Mouse (Mus musculus): Measurements from ENCODE around the gene Gad2. TPM values are rescaled to one million over a fixed set of nuclear protein-coding genes. Genes with fewer than 3 reads are reported as not detected.

Gad2 gene
- polyA plus RNA-seq, 1 experiment from 2014 or later: not detected

DNA sequence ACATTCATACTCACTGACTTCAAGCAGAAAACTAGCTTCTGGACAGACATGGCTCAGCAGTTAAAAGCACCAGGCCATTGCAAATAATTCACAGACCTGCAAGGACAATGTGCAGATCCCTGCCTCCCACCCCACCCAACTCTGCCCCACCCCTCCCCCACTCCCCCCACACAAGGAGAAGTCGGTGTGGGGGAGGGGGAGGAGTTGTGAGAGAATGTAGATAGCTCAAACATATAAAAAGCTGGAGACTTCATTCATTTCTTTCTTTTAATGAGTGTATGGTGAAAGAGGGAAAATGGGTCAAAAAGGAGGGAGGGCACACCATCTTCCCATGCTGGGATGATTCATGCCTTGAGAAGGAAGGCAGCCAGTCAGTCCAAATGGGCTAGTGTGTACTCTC, 117.4 kb downstream of the Gad2 start:
- H3K4me3 ChIP-seq (ENCODE audit: low read depth, low read length): no peak overlapping the region
- H3K27me3 ChIP-seq (ENCODE audit: control insufficient read depth, insufficient read depth, low read length): no peaks in the 10 kb centered on the region
- no peaks in the 10 kb centered on the region for H3K36me3 ChIP-seq (ENCODE audit: control insufficient read depth, insufficient read depth, low read length)
- H3K4me2 ChIP-seq (replicated peaks; ENCODE audit: low read depth, low read length): no peak overlapping the region
- no peaks in the 10 kb centered on the region; the same call in 1 of the 2 replicates for H3K9me3 ChIP-seq (ENCODE audit: control insufficient read depth, low read depth, low read length)
- H3K27ac ChIP-seq (ENCODE audit: low read length): no peak overlapping the region
- ATAC-seq (ENCODE audit: insufficient number of reproducible peaks, insufficient read depth, low FRiP score, low read depth): no peak
- WGBS: 67% methylated on average over 1 of the region's 1 CpGs
- H3K4me1 ChIP-seq (ENCODE audit: control insufficient read depth, insufficient read depth, low read length): no peaks in the 10 kb centered on the region
- no peak overlapping the region for H3K9ac ChIP-seq (replicated peaks; ENCODE audit: low read depth, low read length)

DNA sequence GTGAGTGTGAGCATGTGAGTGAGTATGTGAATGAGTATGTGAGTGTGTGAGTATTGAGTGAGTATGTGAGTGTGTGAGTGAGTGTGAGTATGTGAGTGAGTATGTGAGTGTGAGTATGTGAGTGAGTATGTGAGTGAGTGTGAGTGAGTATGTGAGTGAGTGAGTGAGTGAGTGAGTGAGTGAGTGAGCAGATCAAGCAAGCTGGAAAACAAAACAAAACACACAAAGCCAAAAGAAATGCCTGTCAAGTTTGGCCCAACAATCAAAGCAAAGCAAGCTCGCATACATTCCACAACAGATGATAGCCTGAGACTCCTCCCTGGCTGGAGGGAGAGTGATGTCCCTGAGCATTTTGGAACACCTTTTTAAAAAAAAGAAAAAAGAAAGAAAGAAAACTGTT, 118.4 kb downstream of the Gad2 start:
- Histone ChIP-seq H3K4me1 (ENCODE audit: control insufficient read depth, insufficient read depth, low read length) (no peaks in the 10 kb centered on the region), H3K9ac (replicated peaks; ENCODE audit: low read depth, low read length) (no peak overlapping the region), H3K36me3 (ENCODE audit: control insufficient read depth, insufficient read depth, low read length) (no peaks in the 10 kb centered on the region), H3K9me3 (ENCODE audit: control insufficient read depth, low read depth, low read length) (no peaks in the 10 kb centered on the region; the same call in 1 of the 2 replicates), H3K4me3 (ENCODE audit: low read depth, low read length) (no peak overlapping the region), H3K27me3 (ENCODE audit: control insufficient read depth, insufficient read depth, low read length) (no peaks in the 10 kb centered on the region), H3K27ac (ENCODE audit: low read length) (no peak overlapping the region), H3K4me2 (replicated peaks; ENCODE audit: low read depth, low read length) (no peak overlapping the region)
- 83% methylated on average over 1 of the region's 1 CpGs for WGBS
- no peak for ATAC-seq (ENCODE audit: insufficient number of reproducible peaks, insufficient read depth, low FRiP score, low read depth)

DNA sequence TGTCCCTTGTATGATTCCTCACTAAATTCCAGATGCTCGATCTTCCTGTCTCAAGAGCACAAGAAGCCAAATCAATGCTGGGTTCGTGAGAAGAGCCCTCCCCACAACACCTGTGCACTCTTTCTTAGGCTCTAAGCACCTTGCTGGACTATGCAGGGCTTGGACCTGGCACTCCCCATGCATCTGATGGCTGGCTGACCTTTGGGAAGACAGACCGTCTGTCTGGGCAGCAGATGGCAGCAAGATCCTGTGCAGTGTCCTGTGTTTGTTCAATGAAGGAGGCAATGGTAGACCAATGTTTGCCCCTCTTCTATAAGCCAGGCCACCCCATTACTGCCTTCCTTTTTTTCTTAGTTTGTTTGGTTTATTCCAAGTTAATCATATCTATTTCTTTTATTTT, 119.2 kb downstream of the Gad2 start:
- Histone ChIP-seq H3K36me3 (ENCODE audit: control insufficient read depth, insufficient read depth, low read length) (no peaks in the 10 kb centered on the region), H3K27me3 (ENCODE audit: control insufficient read depth, insufficient read depth, low read length) (no peaks in the 10 kb centered on the region), H3K9ac (replicated peaks; ENCODE audit: low read depth, low read length) (no peak overlapping the region), H3K9me3 (ENCODE audit: control insufficient read depth, low read depth, low read length) (no peaks in the 10 kb centered on the region; the same call in 1 of the 2 replicates), H3K27ac (ENCODE audit: low read length) (no peak overlapping the region), H3K4me1 (ENCODE audit: control insufficient read depth, insufficient read depth, low read length) (no peaks in the 10 kb centered on the region), H3K4me3 (ENCODE audit: low read depth, low read length) (no peak overlapping the region), H3K4me2 (replicated peaks; ENCODE audit: low read depth, low read length) (no peak overlapping the region)
- no peak for ATAC-seq (ENCODE audit: insufficient number of reproducible peaks, insufficient read depth, low FRiP score, low read depth)
- WGBS: 60% methylated on average over 3 of the region's 3 CpGs

Small RNA genes lying within 50 kb of the gene (microRNA-seq; reads per million reads assigned to microRNA genes)
- gene Gm23636: not detected
- gene Mir3967: not detected

Other genes with a start within 250 kb of the Gad2 start
- 2.3 and 2.7 TPM in 2 replicates for gene Apbb1ip, start 151.9 kb downstream of the Gad2 start, polyA plus RNA-seq (2014; fragmentation: Nextera tagmentation; extraction: Ambion mirVana)